Mouse (Mus musculus): ENCODE measurements around the gene Bahcc1.

Bahcc1 gene

DNA sequence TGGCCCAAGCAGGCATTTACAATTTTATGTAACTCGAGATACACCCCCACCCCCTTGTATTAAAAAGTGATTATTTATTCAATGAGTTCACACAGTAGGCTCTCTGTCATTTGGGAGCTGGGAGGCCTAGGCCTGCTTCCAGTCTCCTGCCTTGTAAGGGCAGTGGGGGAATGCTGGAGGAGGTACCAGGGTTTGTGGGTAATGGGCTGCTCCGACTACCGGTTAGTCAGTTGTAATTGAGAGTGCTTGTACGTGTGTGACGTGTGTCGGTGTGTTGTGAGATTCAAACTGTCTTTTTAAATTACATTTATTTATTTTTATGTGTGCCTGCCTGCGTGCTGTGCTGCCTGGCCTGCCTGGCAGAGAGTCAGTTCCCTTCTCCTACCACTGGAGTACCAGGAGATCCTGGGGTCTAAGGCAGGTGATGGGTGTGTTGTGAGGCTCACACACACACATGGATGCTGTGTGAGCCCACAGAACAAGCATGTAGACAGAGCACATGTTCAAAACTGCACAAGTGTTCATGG, 3.8 kb upstream of the Bahcc1 start:
- no peak for DNase-seq (ENCODE audit: low spot score)

DNA sequence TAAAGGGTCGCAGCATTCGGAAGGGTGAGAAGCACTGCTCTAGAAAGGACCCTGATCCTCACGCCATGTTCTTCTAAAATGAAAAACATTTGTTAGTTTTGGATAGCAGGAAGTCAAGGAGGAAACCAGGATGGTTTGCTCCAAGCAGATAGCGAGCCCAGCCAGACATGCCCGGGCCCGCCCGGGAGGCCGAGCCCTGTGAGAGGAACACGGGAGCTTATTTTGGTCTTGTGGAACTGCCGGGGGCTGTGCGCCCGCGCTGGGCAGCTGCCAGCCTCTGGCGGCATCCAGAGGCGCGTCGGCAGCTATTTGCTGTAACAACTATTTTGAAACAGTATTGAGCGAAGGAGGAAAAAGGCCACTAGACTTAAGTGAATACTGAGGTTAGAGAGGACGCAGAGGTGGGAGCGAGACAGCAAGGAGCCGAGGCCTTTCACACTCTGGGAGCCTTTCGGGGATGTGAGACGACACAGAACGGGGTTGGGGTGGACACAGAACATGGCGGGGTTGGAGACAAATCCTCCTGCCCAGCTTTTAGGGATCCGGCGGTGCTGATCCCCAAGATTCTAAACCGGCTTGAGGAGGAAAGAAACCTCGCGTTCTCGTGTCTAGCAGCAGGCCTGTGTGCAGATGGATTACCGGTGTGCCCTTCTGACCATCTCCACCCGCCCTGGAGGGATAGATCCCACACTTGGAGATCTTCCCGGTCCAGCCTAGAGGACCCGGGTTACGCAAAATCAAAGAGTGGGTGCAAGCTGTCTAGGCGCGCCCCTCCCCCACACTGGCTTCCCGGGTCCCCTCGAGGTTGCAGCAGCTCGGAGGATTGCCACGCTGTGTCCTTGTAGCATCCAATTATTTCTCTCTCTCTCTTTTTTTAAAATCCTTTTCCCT, 2.6 kb upstream of the Bahcc1 start:
- peak; percentile 64 for DNase-seq (ENCODE audit: low spot score)

DNA sequence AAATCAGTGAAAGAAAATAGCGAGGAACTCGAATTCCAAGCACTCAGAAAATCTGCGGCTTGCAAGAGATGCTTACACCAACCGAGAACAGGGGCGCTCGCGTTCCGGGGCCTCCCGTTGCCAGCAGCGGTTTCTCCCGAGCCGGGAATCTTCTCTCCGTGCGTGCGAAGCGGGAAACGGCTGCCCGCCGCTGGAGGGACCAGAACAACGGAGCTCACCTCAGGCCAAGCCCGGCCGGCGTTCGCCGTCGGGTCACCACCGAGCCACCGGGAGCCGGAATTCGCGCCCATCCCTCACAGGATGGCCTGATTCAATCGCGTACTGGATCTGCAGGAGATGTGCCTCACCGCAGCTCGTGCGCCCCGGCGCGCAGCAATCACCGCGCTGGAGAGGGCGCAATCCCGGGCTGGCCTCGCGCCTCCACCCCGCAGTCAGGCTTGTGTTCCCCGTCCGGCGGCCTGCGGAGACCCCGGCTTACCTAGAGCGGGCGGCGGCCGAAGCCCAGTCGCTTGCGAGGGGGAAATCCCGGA, 1.8 kb upstream of the Bahcc1 start:
- DNase-seq (ENCODE audit: low spot score), result peak; percentile 78

DNA sequence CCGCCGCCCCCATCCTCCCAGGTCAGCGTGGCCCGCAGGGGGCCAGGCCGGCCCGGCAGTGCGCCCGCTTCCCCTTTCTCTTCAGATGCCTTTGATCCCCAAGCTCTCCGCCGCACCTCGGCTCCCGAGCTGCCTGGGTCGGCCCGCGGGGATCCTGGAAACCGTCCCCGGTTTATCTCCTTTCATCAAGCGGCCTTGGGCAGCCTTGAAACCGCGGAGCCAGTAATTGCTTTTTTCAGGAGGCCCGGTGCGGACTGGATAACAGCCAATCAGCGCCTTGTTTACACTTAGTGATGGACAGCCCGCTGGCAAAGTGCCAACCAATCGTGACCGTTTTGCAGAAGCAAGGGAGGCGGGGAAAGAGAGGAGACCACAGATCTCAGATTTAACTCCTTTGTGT, 1.4 kb upstream of the Bahcc1 start:
- peak; percentile 100 for DNase-seq (ENCODE audit: low spot score)

DNA sequence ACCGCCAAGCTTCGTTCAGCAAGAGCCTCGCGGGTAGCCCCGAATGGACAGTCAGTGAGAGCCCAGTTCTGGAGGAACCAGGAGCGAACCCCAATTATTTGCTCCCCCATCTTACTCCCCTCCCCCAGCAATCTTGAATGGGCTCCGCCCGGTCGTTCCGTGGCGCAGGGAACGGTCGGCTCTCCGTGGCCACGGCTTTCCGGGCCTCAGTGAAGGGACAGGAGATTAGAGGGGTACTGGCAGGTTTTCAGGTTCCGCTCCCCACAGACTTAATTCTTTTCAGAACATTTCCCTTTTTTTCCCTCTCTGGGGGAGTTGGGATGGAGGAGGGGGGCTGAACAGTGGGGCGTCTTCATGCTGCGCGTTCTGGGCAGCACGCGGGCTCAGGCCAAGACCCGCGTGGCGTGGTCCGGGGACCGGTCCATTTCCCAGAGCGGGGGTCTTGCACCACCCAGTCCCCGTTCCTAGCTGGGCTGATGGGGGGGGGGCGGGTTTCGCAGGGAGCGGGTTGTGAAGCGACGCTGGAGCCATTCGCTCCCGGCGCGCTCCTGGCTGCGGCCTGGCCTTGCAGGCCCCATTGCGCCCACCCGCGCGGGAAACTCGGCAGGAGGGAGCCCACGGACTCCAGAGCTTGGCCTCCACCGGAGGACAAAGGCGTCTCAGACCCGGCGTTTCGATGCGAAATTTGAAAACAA, 841 bp downstream of the Bahcc1 start:
- DNase-seq (ENCODE audit: low spot score), result no peak

DNA sequence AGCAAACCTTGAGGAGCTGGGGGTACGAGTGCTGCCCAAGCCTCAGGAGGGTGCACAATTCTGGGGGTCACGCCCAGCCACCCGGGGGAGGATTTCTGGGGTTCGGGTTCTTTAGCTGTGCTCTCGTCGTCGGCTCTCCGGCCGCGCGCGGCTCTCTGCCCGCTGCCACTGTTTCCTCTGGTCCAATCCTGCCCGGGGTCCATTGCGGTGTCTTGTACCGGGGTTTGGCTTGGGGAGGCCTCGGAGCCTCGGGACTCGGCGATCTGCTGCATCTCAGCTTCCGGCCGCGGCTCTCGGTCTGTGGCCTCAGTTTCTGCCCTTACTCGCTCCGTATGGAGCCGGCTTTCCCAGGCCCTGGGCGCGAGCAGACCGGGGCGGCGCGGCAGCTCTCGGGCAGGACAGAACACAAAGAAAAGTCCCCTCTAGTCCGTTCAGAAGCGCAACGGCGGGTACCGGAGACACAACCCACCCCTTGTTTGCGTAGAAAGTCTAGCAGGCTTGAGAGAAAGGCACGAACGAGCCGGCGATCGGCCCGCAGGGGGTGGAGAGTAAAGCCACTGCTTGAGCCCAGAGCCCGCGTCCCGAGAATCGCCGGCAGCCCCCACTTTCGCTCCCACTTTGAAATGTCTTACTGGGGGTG, 1.5 kb downstream of the Bahcc1 start:
- DNase-seq (ENCODE audit: low spot score), result no peak

DNA sequence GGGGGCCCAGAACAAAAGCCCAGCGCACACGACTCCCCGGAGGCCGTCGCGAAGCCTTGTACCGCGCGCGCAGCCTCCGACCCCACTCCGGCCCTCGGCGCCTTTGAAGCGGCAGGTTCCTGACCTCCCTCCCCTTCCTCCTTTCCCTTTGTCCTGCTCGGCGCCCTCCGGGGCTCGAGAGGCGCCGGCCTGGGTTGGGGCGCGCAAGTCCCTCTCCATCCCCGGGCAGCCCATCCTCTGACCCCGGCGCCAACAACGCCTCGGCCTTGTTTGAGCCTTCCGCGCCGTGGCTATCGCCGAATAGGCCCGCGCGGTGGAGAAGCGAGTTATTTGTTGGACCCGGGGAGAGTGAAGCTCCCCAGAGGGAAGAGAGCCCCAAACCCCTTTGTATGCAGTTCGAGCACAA, 2.0 kb downstream of the Bahcc1 start:
- no peak for DNase-seq (ENCODE audit: low spot score)

DNA sequence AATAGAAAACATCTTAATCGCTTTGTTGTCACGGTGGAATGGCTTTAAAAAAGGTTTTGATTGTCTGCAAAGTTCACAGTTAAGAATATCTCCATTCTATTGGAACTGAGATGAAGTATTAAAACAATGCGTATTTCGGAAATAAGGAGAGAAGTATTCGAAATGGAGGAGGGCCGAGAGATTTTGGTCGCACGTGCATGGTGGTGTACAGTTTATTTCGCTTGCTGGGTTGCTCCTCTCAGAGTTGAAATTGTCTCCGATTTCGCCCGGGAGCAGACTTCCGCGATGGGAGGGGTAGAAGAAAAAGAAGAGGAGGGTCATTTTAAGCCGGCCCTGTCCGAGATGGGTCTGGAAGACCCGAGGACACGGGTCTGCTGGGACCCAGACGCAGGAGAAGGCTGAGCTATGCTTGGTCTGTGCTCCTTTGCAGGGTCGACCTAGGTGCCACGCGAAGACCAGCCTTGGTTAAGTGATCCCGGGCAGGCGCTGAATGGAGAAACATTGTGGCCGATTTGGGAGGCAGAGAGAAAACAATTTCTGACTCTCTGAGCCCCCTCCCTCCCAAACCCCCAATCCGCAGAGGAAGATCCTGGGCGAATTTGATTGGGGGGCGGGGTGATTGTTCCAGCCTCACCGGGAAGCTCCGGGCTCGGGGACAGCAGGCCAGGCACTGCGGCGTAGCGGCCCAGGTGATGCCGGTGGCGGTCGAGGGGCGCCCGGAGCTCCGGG, 2.8 kb downstream of the Bahcc1 start:
- DNase-seq (ENCODE audit: low spot score), result no peak

DNA sequence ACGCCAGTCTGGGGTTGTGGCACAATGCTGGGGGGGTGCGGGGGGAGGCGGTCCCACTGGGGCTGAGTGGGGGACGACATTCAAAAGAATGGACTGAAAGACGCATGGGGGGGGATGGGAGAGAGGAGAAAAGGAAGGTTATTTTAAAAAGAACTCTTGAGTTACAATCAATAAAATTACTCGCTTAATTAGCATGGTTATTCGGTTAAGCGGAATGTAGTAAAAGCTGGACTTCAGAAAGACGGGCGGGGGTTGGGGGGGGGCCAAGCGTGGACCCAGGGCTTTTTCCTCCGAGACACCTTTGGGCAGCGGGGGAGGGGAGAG, 3.3 kb downstream of the Bahcc1 start:
- DNase-seq (ENCODE audit: low spot score), result no peak

DNA sequence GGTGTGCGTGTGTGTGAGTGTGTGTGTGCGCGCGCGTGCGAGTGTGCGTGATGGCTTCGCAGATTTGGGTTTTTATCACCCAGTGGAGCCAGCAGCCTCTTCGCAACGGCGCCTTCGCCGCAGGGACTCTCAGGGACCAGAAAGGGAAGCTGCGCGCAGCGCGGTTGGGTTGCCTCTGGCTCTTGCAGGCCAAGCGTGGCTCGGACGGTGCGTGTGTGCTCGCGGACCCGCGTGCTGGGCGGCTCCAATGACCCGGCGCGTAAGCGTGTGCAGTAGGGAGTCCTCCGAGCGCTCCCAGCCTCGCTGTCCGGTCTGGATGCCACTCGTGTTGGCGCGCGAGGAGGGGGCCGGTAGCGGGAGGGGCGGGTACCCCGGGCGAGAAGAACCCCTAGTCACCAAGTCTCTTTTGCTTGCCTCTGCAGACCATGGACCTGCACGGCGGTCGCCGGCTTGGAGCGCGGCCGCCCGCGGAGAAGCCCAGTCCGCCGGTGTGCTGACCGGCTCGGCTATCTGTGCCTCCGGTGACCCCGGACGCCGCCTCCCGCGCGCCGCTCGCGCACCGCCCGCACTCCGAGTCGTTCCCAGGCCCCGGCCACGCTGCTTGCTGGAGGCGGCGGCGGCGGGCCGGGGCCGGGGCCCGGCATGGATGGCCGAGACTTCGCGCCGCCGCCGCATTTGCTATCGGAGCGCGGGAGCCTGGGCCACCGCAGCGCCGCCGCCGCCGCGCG, 3.9 kb downstream of the Bahcc1 start:
- peak; percentile 68 for DNase-seq (ENCODE audit: low spot score)

DNA sequence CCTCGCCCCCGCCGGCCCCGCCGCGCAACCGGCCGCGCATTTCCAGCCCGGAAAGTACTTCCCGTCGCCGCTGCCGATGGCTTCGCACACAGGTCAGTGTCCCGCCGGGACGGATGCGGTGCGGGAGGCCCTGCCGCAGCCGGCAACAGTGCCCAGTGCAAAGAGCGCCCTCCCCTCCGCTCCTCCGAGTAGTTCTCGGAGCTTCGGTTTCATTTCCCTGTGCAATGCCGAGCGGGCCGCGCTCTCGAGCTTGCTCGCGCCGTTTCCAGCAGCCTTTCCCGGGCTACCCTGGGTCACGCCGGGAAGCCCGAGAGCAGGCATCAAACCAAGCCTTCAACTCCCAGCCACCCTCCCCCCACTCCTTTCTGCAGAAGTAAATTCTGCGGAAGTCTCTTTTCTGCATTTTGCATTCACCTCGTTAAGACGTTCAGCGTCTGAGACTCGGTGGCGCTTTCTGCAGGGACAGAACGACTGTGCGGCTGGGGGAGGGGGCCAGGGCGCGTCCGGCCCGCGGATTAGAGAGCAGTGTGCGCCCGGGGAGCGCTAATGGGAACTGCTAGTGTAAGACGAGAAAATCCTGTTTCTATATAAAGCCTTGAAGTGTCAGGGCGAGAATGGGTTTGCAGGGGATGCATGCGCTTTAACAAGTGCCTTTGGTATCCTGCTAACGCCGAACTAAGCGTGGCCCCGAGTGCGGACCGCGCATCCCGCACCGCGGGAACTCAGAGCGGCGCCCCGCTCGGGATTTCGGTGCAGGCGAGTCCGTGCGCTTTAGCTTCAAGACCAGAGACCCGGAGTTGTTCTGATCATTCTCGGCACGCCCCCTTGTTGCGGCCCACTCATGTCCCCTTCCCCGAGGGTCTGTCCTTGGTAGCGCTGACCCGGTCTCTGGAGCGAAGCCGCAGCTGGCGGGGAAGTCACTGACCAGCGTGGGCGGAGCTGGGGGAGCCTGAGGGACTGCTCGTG, 4.7 kb downstream of the Bahcc1 start:
- peak; percentile 82 for DNase-seq (ENCODE audit: low spot score)

DNA sequence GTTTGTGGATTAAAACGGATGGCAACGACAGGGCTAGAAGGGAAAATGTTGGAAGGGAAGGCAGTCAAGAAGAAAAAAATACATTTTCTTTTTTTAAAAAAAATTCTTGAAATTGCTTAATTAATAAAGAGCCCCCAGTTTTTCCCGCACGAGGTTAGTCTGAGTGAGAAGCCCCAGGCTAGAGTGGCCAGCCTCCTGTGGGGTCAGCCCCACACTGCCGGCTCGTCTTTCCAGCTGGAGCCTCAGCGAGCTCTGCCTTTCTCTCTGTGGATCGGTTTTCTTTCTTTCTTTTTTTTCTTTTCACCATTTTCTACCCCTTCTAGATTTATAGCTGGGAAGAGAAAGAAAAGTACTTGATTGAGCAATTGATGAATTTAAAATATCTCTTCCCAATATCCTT, 5.6 kb downstream of the Bahcc1 start:
- no peak for DNase-seq (ENCODE audit: low spot score)

DNA sequence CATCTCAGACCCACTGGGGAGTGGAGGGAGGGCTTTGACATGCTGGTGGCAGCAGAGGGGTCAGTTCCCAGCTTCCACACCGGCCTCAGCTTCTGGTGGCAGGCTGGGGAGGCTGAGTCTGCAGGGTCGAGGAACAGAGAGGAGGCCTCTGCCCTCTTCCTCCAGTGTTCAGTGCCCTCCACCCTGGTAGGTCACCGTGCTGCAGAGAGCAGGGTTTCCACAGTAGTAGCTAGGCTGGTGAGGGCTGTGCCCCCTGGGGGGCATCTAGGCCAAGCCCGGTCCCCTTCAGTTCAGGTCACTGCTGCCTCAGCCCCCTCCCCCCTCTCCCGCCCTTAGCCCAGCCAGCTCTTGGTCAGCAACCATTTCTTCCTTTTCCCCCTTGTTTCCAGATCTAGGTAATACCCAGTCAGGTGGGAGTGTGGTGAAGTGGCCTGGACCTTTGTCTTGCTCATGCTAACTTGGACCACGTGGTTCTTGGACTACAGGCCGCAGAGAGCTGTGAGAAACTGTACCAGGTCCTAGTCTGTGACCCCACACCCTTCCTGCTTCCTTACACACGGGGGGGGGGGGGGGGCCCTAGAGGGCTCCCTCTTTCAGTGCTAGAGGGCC, 6.1 kb downstream of the Bahcc1 start:
- no peak for DNase-seq (ENCODE audit: low spot score)

DNA sequence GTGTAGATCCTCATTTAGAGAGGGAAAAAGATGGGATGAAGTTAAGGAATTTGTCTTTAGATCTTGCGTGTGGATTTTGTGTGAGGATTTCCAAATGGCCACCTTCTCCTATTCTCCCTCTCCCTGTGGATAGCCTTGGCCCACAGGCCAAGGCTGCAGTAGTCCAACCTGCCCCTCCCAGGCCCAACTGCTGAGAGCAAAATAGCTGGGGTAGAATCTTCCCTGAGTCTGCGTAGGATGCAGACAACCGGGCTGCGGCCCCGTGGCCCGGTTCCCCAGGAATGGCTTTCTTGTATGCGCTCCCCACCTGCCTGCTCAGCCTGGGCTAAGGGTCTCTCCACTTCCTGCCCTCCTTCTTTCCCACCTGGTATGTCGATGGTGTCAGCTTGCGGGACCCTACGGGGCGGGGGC, 6.8 kb downstream of the Bahcc1 start:
- no peak for DNase-seq (ENCODE audit: low spot score)

DNA sequence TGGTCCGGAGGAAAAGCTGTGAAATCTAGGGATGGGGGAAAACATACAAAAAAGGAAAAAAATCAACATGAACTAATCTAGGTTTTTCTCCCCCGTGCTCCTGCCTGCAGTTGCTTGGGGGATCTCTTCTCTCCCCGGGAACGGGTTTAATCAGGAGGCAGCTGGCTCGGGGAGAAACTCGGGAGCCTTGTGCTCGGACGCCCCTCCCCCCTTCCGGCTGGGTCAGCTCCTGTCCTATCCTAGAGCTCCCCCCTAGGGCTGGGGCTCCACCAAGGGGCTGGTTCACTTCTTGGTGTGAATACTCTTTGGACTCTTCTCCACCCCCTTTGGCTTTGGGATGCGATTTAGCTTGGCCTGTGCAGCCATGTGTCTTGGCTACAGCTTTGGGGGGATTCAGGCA, 7.5 kb downstream of the Bahcc1 start:
- DNase-seq (ENCODE audit: low spot score), result peak; percentile 81

DNA sequence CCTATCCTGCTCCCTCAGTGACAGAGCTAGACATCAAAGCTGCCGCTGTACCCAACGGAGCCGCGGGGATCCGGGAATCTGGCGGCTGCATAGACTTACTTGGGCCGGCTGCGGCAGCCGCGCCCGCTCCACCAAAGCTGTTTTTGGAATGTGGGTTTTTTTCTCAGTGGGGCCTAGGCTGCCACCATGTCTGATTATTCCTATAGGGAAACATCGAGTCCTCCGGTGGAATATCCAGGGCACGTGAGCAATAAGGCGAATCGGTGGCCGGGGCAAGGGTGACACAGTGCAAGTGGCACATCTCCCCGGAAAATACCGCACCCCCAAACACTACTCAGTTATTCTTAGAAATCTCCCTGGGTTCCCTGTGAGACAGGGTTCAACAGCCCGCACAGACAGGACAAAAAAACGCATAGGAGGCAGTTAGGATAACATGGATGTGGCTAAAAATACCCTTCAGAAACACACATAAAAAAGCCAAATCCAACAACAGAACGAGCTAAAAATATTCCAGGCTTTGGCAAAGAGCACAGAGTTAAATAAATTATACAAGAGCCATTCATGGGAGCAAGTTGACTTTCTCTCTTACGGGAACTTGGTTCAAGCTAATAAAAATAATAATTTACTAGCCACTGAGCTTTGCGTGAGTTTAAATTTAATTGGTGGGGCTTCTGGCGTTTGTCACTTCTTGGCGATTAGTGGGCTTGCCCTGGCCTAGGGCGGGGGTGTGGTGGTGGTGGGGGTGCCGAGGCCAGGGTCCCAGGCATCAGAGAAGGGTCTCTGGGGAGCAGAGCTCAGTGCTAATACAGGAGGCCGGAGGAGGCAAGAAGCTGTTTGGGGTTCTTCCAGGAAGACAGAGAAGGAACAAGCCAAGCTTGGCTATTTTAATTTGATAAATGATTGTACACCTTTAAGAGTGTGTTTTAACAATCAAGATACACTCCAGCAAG, 8.5 kb downstream of the Bahcc1 start:
- DNase-seq (ENCODE audit: low spot score), result peak; percentile 63

DNA sequence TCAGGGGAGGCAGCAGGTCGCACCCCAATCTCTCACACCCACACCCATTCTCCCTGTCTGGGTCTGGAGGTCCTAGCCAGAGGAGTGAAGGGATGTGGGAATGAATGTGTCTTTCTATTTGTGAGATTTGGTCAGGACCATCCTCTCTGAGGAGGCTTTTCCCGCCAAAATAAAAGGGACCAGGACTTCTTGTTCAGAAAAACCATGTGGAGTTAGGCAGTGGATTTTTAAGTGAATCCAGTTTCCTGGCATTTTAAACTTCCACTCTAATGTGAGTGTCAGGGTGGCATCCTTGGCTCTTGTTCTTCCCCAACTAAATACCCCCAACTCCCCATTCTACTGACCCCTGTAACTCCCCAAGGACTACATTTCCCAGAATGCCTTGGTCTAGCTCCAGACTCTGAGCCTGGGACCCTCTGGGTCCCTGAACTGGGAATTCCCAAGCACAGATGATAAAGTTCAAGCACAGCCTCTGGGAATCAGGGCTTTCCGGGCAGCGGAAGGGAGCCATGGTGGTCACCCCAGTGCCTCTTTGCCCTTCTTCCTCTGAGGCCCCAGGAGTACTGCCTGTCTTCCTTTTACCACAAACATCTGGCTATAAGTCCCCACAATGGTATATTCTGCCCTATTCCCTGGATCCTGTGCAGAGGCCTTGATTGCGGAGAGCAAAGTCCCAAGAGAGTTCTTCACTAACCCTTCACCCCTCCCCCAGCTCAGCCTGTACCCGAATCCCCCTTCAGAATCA, 9.4 kb downstream of the Bahcc1 start:
- no peak for DNase-seq (ENCODE audit: low spot score)

Measured in MN1 (cell line).